Mouse (Mus musculus): ENCODE data around the gene Apeh.
"Not testable (repeated sequence)": the region's sequence is repeated elsewhere in the genome, so short reads cannot be mapped to it uniquely, and the experiment has no call there.

Gene Apeh

GRCm38 (mm10) chr9:108094184-108094941 lies at the start of gene Apeh:
Gene Apeh (minus strand): TSS chr9:108094606.
- peak; percentile 99 for DNase-seq (ENCODE audit: inconsistent ontology term)

GRCm38 (mm10) chr9:108143470-108143869 lies 49.1 kb upstream of the Apeh start:
- DNase-seq (ENCODE audit: inconsistent ontology term): no peak

GRCm38 (mm10) chr9:108141387-108141786 lies 47.0 kb upstream of the Apeh start:
- no peak for DNase-seq (ENCODE audit: inconsistent ontology term)

- DNase-seq (ENCODE audit: inconsistent ontology term): no peak
Measured at GRCm38 (mm10) chr9:108139963-108140695, 45.7 kb upstream of the Apeh start.

GRCm38 (mm10) chr9:108139169-108139962 lies 45.0 kb upstream of the Apeh start:
- no peak for DNase-seq (ENCODE audit: inconsistent ontology term)

- DNase-seq (ENCODE audit: inconsistent ontology term): no peak
Measured at GRCm38 (mm10) chr9:108138118-108138517, 43.7 kb upstream of the Apeh start.

- DNase-seq (ENCODE audit: inconsistent ontology term): no peak
Measured at GRCm38 (mm10) chr9:108137523-108137922, 43.1 kb upstream of the Apeh start.

- no peak for DNase-seq (ENCODE audit: inconsistent ontology term)
Measured at GRCm38 (mm10) chr9:108136930-108137462, 42.6 kb upstream of the Apeh start.

- no peak for DNase-seq (ENCODE audit: inconsistent ontology term)
Measured at GRCm38 (mm10) chr9:108136225-108136624, 41.8 kb upstream of the Apeh start.

- DNase-seq (ENCODE audit: inconsistent ontology term): not testable (repeated sequence)
Measured at GRCm38 (mm10) chr9:108135679-108136078, 41.3 kb upstream of the Apeh start.

GRCm38 (mm10) chr9:108133478-108133877 lies 39.1 kb upstream of the Apeh start:
- no peak for DNase-seq (ENCODE audit: inconsistent ontology term)

GRCm38 (mm10) chr9:108132373-108132772 lies 38.0 kb upstream of the Apeh start:
- DNase-seq (ENCODE audit: inconsistent ontology term): no peak

GRCm38 (mm10) chr9:108131502-108131901 lies 37.1 kb upstream of the Apeh start:
- no peak for DNase-seq (ENCODE audit: inconsistent ontology term)

- DNase-seq (ENCODE audit: inconsistent ontology term): no peak
Measured at GRCm38 (mm10) chr9:108129042-108129948, 34.9 kb upstream of the Apeh start.

GRCm38 (mm10) chr9:108128248-108128647 lies 33.8 kb upstream of the Apeh start:
- no peak for DNase-seq (ENCODE audit: inconsistent ontology term)

- no peak for DNase-seq (ENCODE audit: inconsistent ontology term)
Measured at GRCm38 (mm10) chr9:108126436-108127180, 32.2 kb upstream of the Apeh start.

- DNase-seq (ENCODE audit: inconsistent ontology term): no peak
Measured at GRCm38 (mm10) chr9:108125731-108126130, 31.3 kb upstream of the Apeh start.

- DNase-seq (ENCODE audit: inconsistent ontology term): no peak
Measured at GRCm38 (mm10) chr9:108123916-108124315, 29.5 kb upstream of the Apeh start.

- DNase-seq (ENCODE audit: inconsistent ontology term): peak; percentile 45
Measured at GRCm38 (mm10) chr9:108121170-108121969, 27.0 kb upstream of the Apeh start.

Data from Muller cell, postnatal 12 days (primary cell).